In the genomic region with DNA sequence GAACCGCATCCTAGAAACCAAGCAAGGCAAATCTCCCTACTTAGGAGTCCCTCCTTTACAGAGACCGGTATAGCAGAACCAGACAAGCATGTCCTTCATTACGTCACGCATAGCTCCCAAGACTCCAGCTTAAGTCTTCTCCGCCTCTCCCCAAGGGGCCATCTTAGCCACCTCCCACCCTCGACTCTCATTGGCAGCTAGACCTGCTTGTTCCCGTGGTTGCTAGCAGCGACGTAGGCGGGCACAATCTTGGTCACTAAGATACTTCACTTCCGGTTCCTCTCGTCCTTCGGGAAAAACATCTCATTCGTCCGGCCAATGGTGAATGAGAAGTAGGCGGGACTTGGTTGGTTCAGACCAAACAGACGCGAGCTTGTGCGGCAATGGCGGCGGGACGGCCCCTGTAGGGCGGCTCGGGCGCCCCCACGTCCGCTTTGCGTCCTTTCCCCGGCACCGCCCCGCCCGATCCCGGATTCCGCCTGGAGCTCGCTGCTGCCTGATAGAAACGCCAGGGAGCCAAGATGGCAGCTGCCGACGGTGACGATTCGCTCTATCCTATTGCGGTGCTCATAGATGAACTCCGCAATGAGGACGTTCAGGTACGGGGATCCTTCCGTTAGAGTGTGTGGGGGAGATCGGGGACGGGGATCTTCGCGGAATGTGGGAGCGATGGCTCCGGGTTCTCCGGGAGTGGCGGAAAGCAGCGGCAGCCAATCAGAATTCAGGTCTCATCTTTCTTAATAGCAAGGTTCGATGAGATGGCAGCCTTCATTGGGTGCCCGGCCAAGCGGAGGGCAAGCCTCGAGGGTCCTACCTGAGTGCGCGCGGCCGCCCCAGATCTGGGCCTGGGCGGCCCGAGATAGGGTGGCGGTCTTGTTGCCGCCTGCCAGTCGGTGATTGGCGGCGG, we compare ENCODE assay signal across 7 mouse cellular contexts. TPM values are rescaled to one million over a fixed set of nuclear protein-coding genes. Genes with fewer than 3 reads are reported as not detected.
DNase-seq lines count a peak whose midpoint lies in the region; ATAC-seq and TF ChIP-seq lines count a peak whose summit lies in the region.

A gene (plus strand): TSS at position 327 of the 907 bp plus-strand sequence.

- peak; percentile 99 for ATAC-seq in intestine, postnatal 0 days
- ATAC-seq in midbrain, embryonic 12.5 days (ENCODE audit: low FRiP score, low read depth), result peak; percentile 98

- peak; percentile 18; the same call in 1 of the 2 replicates for TF ChIP-seq CTCF in intestine, postnatal 0 days (IDR thresholded peaks at IDR 0.05; ENCODE audit: low read depth)
- no peak for TF ChIP-seq CTCF in small intestine, adult 2 months (IDR thresholded peaks at IDR 0.05; ENCODE audit: extremely low read depth, insufficient read length, insufficient replicate concordance, low read depth, low read length)

- peak within 1 kb of the TSS; percentile 80 for H3K9ac ChIP-seq in intestine, postnatal 0 days (ENCODE audit: low read depth, low read length)
- H3K9ac ChIP-seq in midbrain, embryonic 12.5 days (replicated peaks), result peak within 1 kb of the TSS; percentile 86

- H3K9me3 ChIP-seq in embryonic facial prominence, embryonic 10.5 days, result no peaks in the 10 kb centered on the region
- no peaks in the 10 kb centered on the region for H3K9me3 ChIP-seq in intestine, postnatal 0 days (ENCODE audit: control insufficient read depth)
- H3K9me3 ChIP-seq in midbrain, embryonic 12.5 days, result no peaks in the 10 kb centered on the region

- H3K4me3 ChIP-seq in embryonic facial prominence, embryonic 10.5 days, result peak within 1 kb of the TSS; percentile 82
- H3K4me3 ChIP-seq in intestine, postnatal 0 days (ENCODE audit: low read depth, low read length), result peak within 1 kb of the TSS; percentile 91
- H3K4me3 ChIP-seq in midbrain, embryonic 12.5 days, result peak within 1 kb of the TSS; percentile 74
- peak within 1 kb of the TSS; percentile 86 for H3K4me3 ChIP-seq in small intestine, adult 2 months (ENCODE audit: low read depth, low read length)

- H3K4me2 ChIP-seq in intestine, postnatal 0 days (replicated peaks; ENCODE audit: low read depth), result peak within 1 kb of the TSS; percentile 79
- peak within 1 kb of the TSS; percentile 76 for H3K4me2 ChIP-seq in midbrain, embryonic 12.5 days (replicated peaks)

- intact Hi-C loops in left cerebral cortex, postnatal 4 days (cut with DNase I), result no loop called here

- H3K4me1 ChIP-seq in embryonic facial prominence, embryonic 10.5 days, result peaks cover 21% of the 10 kb centered on the region
- H3K4me1 ChIP-seq in intestine, postnatal 0 days (replicated peaks; ENCODE audit: control insufficient read depth, insufficient read depth, low read length), result peaks cover 5% of the 10 kb centered on the region; the same call in 1 of the 2 replicates
- peaks cover 33% of the 10 kb centered on the region for H3K4me1 ChIP-seq in midbrain, embryonic 12.5 days
- H3K4me1 ChIP-seq in small intestine, adult 2 months (ENCODE audit: control insufficient read depth, insufficient read depth, insufficient read length, low read length), result peaks cover 9% of the 10 kb centered on the region; the same call in 1 of the 2 replicates

- peak; percentile 97 for DNase-seq in adrenal gland, postnatal 10 days
- peak; percentile 97 for DNase-seq in embryonic facial prominence, embryonic 10.5 days (ENCODE audit: low spot score)
- DNase-seq in gonadal fat pad, adult 2 months (ENCODE audit: low read depth), result peak; percentile 99
- DNase-seq in left cerebral cortex, postnatal 4 days, result peak; percentile 98

- H3K27ac ChIP-seq in embryonic facial prominence, embryonic 10.5 days (replicated peaks), result peak within 1 kb of the TSS; percentile 94
- peak within 1 kb of the TSS; percentile 95 for H3K27ac ChIP-seq in intestine, postnatal 0 days (ENCODE audit: low read depth, low read length)
- H3K27ac ChIP-seq in midbrain, embryonic 12.5 days (replicated peaks), result peak within 1 kb of the TSS; percentile 97
- H3K27ac ChIP-seq in small intestine, adult 2 months (ENCODE audit: insufficient read depth, low read depth, low read length), result peak within 1 kb of the TSS; percentile 97

- no peaks in the 10 kb centered on the region; the same call in 1 of the 2 replicates for H3K36me3 ChIP-seq in embryonic facial prominence, embryonic 10.5 days (replicated peaks)
- 0 out of 2 replicates have a peak, but pooled peaks cover 3% of the 10 kb centered on the region for H3K36me3 ChIP-seq in intestine, postnatal 0 days (ENCODE audit: control insufficient read depth, insufficient read depth)
- H3K36me3 ChIP-seq in midbrain, embryonic 12.5 days, result no peaks in the 10 kb centered on the region
- no peaks in the 10 kb centered on the region for H3K36me3 ChIP-seq in small intestine, adult 2 months (ENCODE audit: control insufficient read depth, insufficient read depth, low read length)

- under 1% methylated on average over 69 of the region's 69 CpGs for WGBS in embryonic facial prominence, embryonic 10.5 days
- under 1% methylated on average over 69 of the region's 69 CpGs for WGBS in intestine, postnatal 0 days
- WGBS in midbrain, embryonic 12.5 days, result under 1% methylated on average over 69 of the region's 69 CpGs
- under 1% methylated on average over 69 of the region's 69 CpGs for WGBS in small intestine, adult 2 months

- no peaks in the 10 kb centered on the region for H3K27me3 ChIP-seq in embryonic facial prominence, embryonic 10.5 days (replicated peaks; ENCODE audit: low read depth, poor library complexity, severe bottlenecking)
- no peaks in the 10 kb centered on the region for H3K27me3 ChIP-seq in intestine, postnatal 0 days (replicated peaks; ENCODE audit: control insufficient read depth, insufficient read depth, low read length)
- H3K27me3 ChIP-seq in midbrain, embryonic 12.5 days, result no peaks in the 10 kb centered on the region
- no peaks in the 10 kb centered on the region for H3K27me3 ChIP-seq in small intestine, adult 2 months (ENCODE audit: control insufficient read depth, insufficient read depth, low read length)

- peak; percentile 50; the same call in 1 of the 2 replicates for TF ChIP-seq POLR2A in small intestine, adult 2 months (IDR thresholded peaks at IDR 0.05; ENCODE audit: low read depth, low read length)

RNA-seq across cellular contexts. Expression of the gene that starts here (rescaled TPM):
- total RNA-seq in adrenal gland, postnatal 10 days (2021), result 100 to 1,000 TPM; 260 to 272 TPM
- 440 and 446 TPM in 2 replicates for polyA plus RNA-seq in embryonic facial prominence, embryonic 10.5 days (2016; fragmentation: Nextera tagmentation; extraction: Ambion mirVana)
- 247 and 248 TPM in 2 replicates for polyA plus RNA-seq in gonadal fat pad, adult 2 months (2012; rRNA removed)
- 172 and 178 TPM in 2 replicates for polyA plus RNA-seq in intestine, postnatal 0 days (2015; fragmentation: Nextera tagmentation; extraction: Ambion mirVana)
- total RNA-seq in left cerebral cortex, postnatal 4 days (2021), result 100 to 1,000 TPM; 630 to 657 TPM
- 500 and 541 TPM in 2 replicates for polyA plus RNA-seq in midbrain, embryonic 12.5 days (2016; fragmentation: Nextera tagmentation; extraction: Ambion mirVana)
- 75.4 and 113 TPM in 2 replicates for polyA plus RNA-seq in small intestine, adult 2 months (2012; rRNA removed)

Comparison
In these comparisons a context has a peak if more than half of its experiments do, and no peak if none do; other contexts are left out.
1. Peak in every context shown above with its lines: DNase-seq, ATAC-seq, H3K4me3 ChIP-seq and H3K27ac ChIP-seq.